23 mouse cellular contexts compared by ENCODE assay signal in genomic region chr9:37301720-37302119, GRCm38 (mm10). TPM values are rescaled to one million over a fixed set of nuclear protein-coding genes. Genes with fewer than 3 reads are reported as not detected.
A peak's percentile ranks its signal among the peaks of the same experiment; 100 is the strongest.
DNase-seq lines count a peak whose midpoint lies in the region; ATAC-seq lines count a peak whose summit lies in the region.
"Had no signal": no experiment of that assay in that cellular context is flagged by ENCODE, and none has a peak within 500 bp of the region (broad histone marks: within the 10 kb centered on the region; RNA-seq: fewer than 3 reads in every experiment).

No protein-coding gene starts in this region.

- WGBS in intestine, embryonic 16.5 days: 87% methylated on average over 1 of the region's 1 CpGs

- H3K36me3 ChIP-seq in intestine, embryonic 16.5 days (ENCODE audit: control insufficient read depth, insufficient read depth, low read length): no peaks in the 10 kb centered on the region
- H3K36me3 ChIP-seq: embryonic facial prominence, embryonic 12.5 days; embryonic facial prominence, embryonic 15.5 days; hindbrain, embryonic 15.5 days; intestine, embryonic 15.5 days had no signal

- no peak overlapping the region for H3K9ac ChIP-seq in intestine, embryonic 16.5 days (ENCODE audit: low read depth, low read length)
- H3K9ac ChIP-seq: embryonic facial prominence, embryonic 12.5 days; embryonic facial prominence, embryonic 15.5 days; forebrain, postnatal 0 days; hindbrain, embryonic 12.5 days; hindbrain, embryonic 15.5 days; intestine, embryonic 15.5 days had no signal

- H3K4me3 ChIP-seq in intestine, embryonic 16.5 days (ENCODE audit: low read length): no peak overlapping the region
- H3K4me3 ChIP-seq: embryonic facial prominence, embryonic 12.5 days; embryonic facial prominence, embryonic 15.5 days; hindbrain, embryonic 12.5 days; hindbrain, embryonic 15.5 days; intestine, embryonic 15.5 days had no signal

- peak; percentile 69 for ATAC-seq in common myeloid progenitor, adult 5-6 weeks (replicated peaks; ENCODE audit: low read depth, poor library complexity, severe bottlenecking)
- ATAC-seq in megakaryocyte progenitor cell, adult 5-6 weeks (replicated peaks; ENCODE audit: poor library complexity): peak; percentile 69
- no peak for ATAC-seq in intestine, embryonic 16.5 days
- ATAC-seq: forebrain, embryonic 14.5 days; forebrain, postnatal 0 days; intestine, embryonic 15.5 days; Patski had no signal

- no peaks in the 10 kb centered on the region for H3K4me1 ChIP-seq in intestine, embryonic 16.5 days (ENCODE audit: control insufficient read depth, insufficient read depth, low read length)
- H3K4me1 ChIP-seq: embryonic facial prominence, embryonic 12.5 days; embryonic facial prominence, embryonic 15.5 days; hindbrain, embryonic 12.5 days; hindbrain, embryonic 15.5 days; intestine, embryonic 15.5 days had no signal

- peak; percentile 4 to 28 for DNase-seq in spleen, postnatal 36 days (ENCODE audit: low spot score in 2 of 2)
- no peak for DNase-seq in spleen, postnatal 10 days (ENCODE audit: low spot score in 2 of 2)
- DNase-seq in gastrocnemius, postnatal 10 days: no peak
- no peak for DNase-seq in adrenal gland, postnatal 4 days (ENCODE audit: low spot score in 2 of 2)
- DNase-seq: adrenal gland, adult 2 months; adrenal gland, postnatal 14 days; cerebellum, adult 11-12 months; cerebellum, adult 9-10 months; forebrain, postnatal 0 days; gastrocnemius, postnatal 36 days; heart, adult 11 months had no signal

- H3K27me3 ChIP-seq in intestine, embryonic 16.5 days (replicated peaks; ENCODE audit: control insufficient read depth, insufficient read depth, low read length): no peaks in the 10 kb centered on the region
- H3K27me3 ChIP-seq: embryonic facial prominence, embryonic 12.5 days; embryonic facial prominence, embryonic 15.5 days; hindbrain, embryonic 12.5 days; hindbrain, embryonic 15.5 days; intestine, embryonic 15.5 days; Patski had no signal

- no peak overlapping the region for H3K27ac ChIP-seq in intestine, embryonic 16.5 days (ENCODE audit: low read length)
- H3K27ac ChIP-seq: embryonic facial prominence, embryonic 12.5 days; embryonic facial prominence, embryonic 15.5 days; hindbrain, embryonic 12.5 days; hindbrain, embryonic 15.5 days; intestine, embryonic 15.5 days had no signal

- H3K4me2 ChIP-seq in intestine, embryonic 16.5 days (ENCODE audit: low read depth, low read length): no peak overlapping the region
- H3K4me2 ChIP-seq: embryonic facial prominence, embryonic 12.5 days; embryonic facial prominence, embryonic 15.5 days; heart, embryonic 11.5 days; hindbrain, embryonic 12.5 days; hindbrain, embryonic 15.5 days; intestine, embryonic 15.5 days had no signal

- H3K9me3 ChIP-seq in intestine, embryonic 16.5 days (ENCODE audit: control insufficient read depth, low read length): no peaks in the 10 kb centered on the region
- H3K9me3 ChIP-seq: embryonic facial prominence, embryonic 12.5 days; embryonic facial prominence, embryonic 15.5 days; G1E; hindbrain, embryonic 12.5 days; hindbrain, embryonic 15.5 days; intestine, embryonic 15.5 days had no signal

RNA-seq across cellular contexts. Expression of gene Slc37a2, which starts 46.2 kb away (rescaled TPM):
- 0.46 TPM in 1 of 2 replicates, not detected in the other for total RNA-seq in common myeloid progenitor, adult 5-6 weeks (2017)
- total RNA-seq in megakaryocyte progenitor cell, adult 5-6 weeks (2015): 0.15 and 0.37 TPM in 2 replicates
- total RNA-seq in megakaryocyte progenitor cell, adult 5-6 weeks (2017): 0.37 and 0.50 TPM in 2 replicates
- total RNA-seq in gastrocnemius, postnatal 10 days (2021): 1 to 10 TPM; 1.8 to 8.8 TPM
- 8.9 and 10.8 TPM in 2 replicates for polyA plus RNA-seq in intestine, embryonic 16.5 days (2015; fragmentation: Nextera tagmentation; extraction: Ambion mirVana)
- 10 to 100 TPM; 12.1 to 15.3 TPM for total RNA-seq in adrenal gland, postnatal 4 days (2021)

RNA-seq across cellular contexts. Expression of gene Ccdc15, which starts 46.5 kb away (rescaled TPM):
- 18.6 and 24.2 TPM in 2 replicates for total RNA-seq in common myeloid progenitor, adult 5-6 weeks (2017)
- 15.9 and 20.4 TPM in 2 replicates for total RNA-seq in megakaryocyte progenitor cell, adult 5-6 weeks (2015)
- 12.9 and 17.9 TPM in 2 replicates for total RNA-seq in megakaryocyte progenitor cell, adult 5-6 weeks (2017)
- total RNA-seq in gastrocnemius, postnatal 10 days (2021): 1 to 10 TPM; 1.9 to 2.6 TPM
- polyA plus RNA-seq in intestine, embryonic 16.5 days (2015; fragmentation: Nextera tagmentation; extraction: Ambion mirVana): 3.8 and 4.3 TPM in 2 replicates
- total RNA-seq in adrenal gland, postnatal 4 days (2021): 1 to 10 TPM; 6.0 TPM

Comparison
In these comparisons a context has a peak if more than half of its experiments do, and no peak if none do; other contexts are left out.
1. DNase-seq: peak in spleen, postnatal 36 days (2 of 2); none in spleen, postnatal 10 days (0 of 2), gastrocnemius, postnatal 10 days (single experiment) and adrenal gland, postnatal 4 days (0 of 2).